Mouse (Mus musculus) small intestine, adult 2 months (tissue): ENCODE results near the gene Gm17535.
"Not testable (repeated sequence)": the region's sequence is repeated elsewhere in the genome, so short reads cannot be mapped to it uniquely, and the experiment has no call there.

Source experiments
- CTCF ChIP-seq: fragments of 200-500 bp; IDR thresholded peaks from 2 replicates; pipeline ENCODE4 v1.5.1; 2012; ENCODE audit warnings: low read depth, mild to moderate bottlenecking, control low read depth, inconsistent platforms, low read length, moderate library complexity, mixed read lengths; ENCODE audit not compliant: insufficient replicate concordance, insufficient read length; ENCODE audit errors: extremely low read depth
- POLR2A ChIP-seq: fragments of 200-500 bp; IDR thresholded peaks from 2 replicates; pipeline ENCODE4 v1.6.1; 2012; ENCODE audit warnings: low read depth, mild to moderate bottlenecking, control low read depth, inconsistent platforms, low read length, moderate library complexity

DNA sequence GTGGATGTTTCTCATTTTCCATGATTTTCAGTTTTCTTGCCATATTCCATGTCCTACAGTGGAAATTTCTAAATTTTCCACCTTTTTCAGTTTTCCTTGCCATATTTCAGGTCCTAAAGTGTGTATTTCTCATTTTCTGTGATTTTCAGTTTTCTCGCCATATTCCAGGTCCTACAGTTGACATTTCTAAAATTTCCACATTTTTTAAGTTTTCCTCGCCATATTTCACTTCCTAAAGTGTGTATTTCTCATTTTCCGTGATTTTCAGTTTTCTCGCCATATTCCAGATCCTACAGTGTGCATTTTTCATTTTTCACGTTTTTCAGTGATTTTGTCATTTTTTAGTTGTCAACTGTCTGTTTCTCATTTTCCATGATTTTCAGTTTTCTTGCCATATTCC, 25.1 kb upstream of the Gm17535 start:
- not testable (repeated sequence) for TF ChIP-seq POLR2A, CTCF
